Mouse (Mus musculus) brown adipose tissue, adult 24 weeks (tissue): ENCODE data around the gene Tm4sf1. TPM values are rescaled to one million over a fixed set of nuclear protein-coding genes. Genes with fewer than 3 reads are reported as not detected.

ENCODE experiments used
- H3K27ac ChIP-seq: fragments of 200-500 bp; replicated peaks from 2 replicates; pipeline ENCODE4 v1.5.1; 2012; ENCODE audit warnings: low read depth, mild to moderate bottlenecking, low read length
- H3K4me1 ChIP-seq: fragments of 200-500 bp; 2 replicates; pipeline ENCODE4 v1.6.1; 2012; ENCODE audit warnings: low read length, mixed read lengths; ENCODE audit not compliant: control insufficient read depth, insufficient read depth, insufficient read length
- H3K4me3 ChIP-seq: fragments of 200-500 bp; 2 replicates; pipeline ENCODE4 v1.5.1; 2012; ENCODE audit warnings: low read depth, mild to moderate bottlenecking, low read length, moderate library complexity; ENCODE audit not compliant: insufficient read depth
- polyA plus RNA-seq: library from polyadenylated mRNA; stranded (reverse); fragments of >200 nt; gene quantifications from 2 replicates; pipeline ENCODE4 v1.2.4, GENCODE M21; 2012; ENCODE audit not compliant: missing spikeins, insufficient read depth, insufficient read length

Tm4sf1 gene
- polyA plus RNA-seq = 49.0 and 77.1 TPM in 2 replicates

- H3K4me1 ChIP-seq = no peaks in the 10 kb centered on the region; the same call in 1 of the 2 replicates
- H3K27ac ChIP-seq = no peak within 1 kb of the TSS
- no peak within 1 kb of the TSS for H3K4me3 ChIP-seq
Measured at GRCm38 (mm10) chr3:57301921-57302539, at the start of gene Tm4sf1. Tm4sf1 (minus strand) TSS chr3:57301988.

- Histone ChIP-seq H3K4me3 (no peak overlapping the region), H3K4me1 (peaks cover 3% of the 10 kb centered on the region; the same call in 1 of the 2 replicates), H3K27ac (no peak overlapping the region; the same call in 1 of the 2 replicates)
Measured at GRCm38 (mm10) chr3:57344811-57345210, 43.0 kb upstream of the Tm4sf1 start.

GRCm38 (mm10) chr3:57343837-57344607 is 42.2 kb upstream of the Tm4sf1 start:
- Histone ChIP-seq H3K27ac (peak overlapping the region; percentile 50), H3K4me1 (peaks cover 3% of the 10 kb centered on the region; the same call in 1 of the 2 replicates), H3K4me3 (no peak overlapping the region)

- Histone ChIP-seq H3K4me1 (peaks cover 3% of the 10 kb centered on the region; the same call in 1 of the 2 replicates), H3K4me3 (no peak overlapping the region), H3K27ac (no peak overlapping the region)
Measured at GRCm38 (mm10) chr3:57342976-57343375, 41.2 kb upstream of the Tm4sf1 start.

- Histone ChIP-seq H3K4me3 (no peak overlapping the region), H3K27ac (no peak overlapping the region), H3K4me1 (peaks cover 3% of the 10 kb centered on the region; the same call in 1 of the 2 replicates)
Measured at GRCm38 (mm10) chr3:57341321-57341720, 39.5 kb upstream of the Tm4sf1 start.

- peak overlapping the region; percentile 89 for H3K27ac ChIP-seq
- H3K4me1 ChIP-seq = 0 out of 2 replicates have a peak, but pooled peaks cover 2% of the 10 kb centered on the region
- no peak overlapping the region for H3K4me3 ChIP-seq
Measured at GRCm38 (mm10) chr3:57335080-57335815, 33.5 kb upstream of the Tm4sf1 start.

- Histone ChIP-seq H3K27ac (no peak overlapping the region), H3K4me3 (no peak overlapping the region), H3K4me1 (no peaks in the 10 kb centered on the region)
Measured at GRCm38 (mm10) chr3:57327941-57328340, 26.2 kb upstream of the Tm4sf1 start.

GRCm38 (mm10) chr3:57307076-57307475 is 5.3 kb upstream of the Tm4sf1 start:
- Histone ChIP-seq H3K4me3 (no peak overlapping the region), H3K4me1 (no peaks in the 10 kb centered on the region; the same call in 1 of the 2 replicates), H3K27ac (no peak overlapping the region)

- Histone ChIP-seq H3K27ac (no peak overlapping the region), H3K4me3 (no peak overlapping the region), H3K4me1 (no peaks in the 10 kb centered on the region; the same call in 1 of the 2 replicates)
Measured at GRCm38 (mm10) chr3:57305564-57305963, 3.8 kb upstream of the Tm4sf1 start.

GRCm38 (mm10) chr3:57304484-57304883 is 2.7 kb upstream of the Tm4sf1 start:
- Histone ChIP-seq H3K4me1 (no peaks in the 10 kb centered on the region; the same call in 1 of the 2 replicates), H3K4me3 (no peak overlapping the region), H3K27ac (peak overlapping the region; percentile 72)

- H3K4me3 ChIP-seq = no peak overlapping the region
- H3K4me1 ChIP-seq = no peaks in the 10 kb centered on the region; the same call in 1 of the 2 replicates
- H3K27ac ChIP-seq = peak overlapping the region; percentile 57
Measured at GRCm38 (mm10) chr3:57304050-57304449, 2.3 kb upstream of the Tm4sf1 start.

- Histone ChIP-seq H3K4me1 (no peaks in the 10 kb centered on the region; the same call in 1 of the 2 replicates), H3K27ac (0 out of 2 replicates have a peak overlapping the region, but pooled peaks have one; percentile 21), H3K4me3 (no peak overlapping the region)
Measured at GRCm38 (mm10) chr3:57303486-57303885, 1.7 kb upstream of the Tm4sf1 start.

- Histone ChIP-seq H3K4me3 (no peak overlapping the region), H3K4me1 (no peaks in the 10 kb centered on the region; the same call in 1 of the 2 replicates), H3K27ac (no peak overlapping the region)
Measured at GRCm38 (mm10) chr3:57302886-57303285, 1.1 kb upstream of the Tm4sf1 start.

- no peak overlapping the region for H3K4me3 ChIP-seq
- no peaks in the 10 kb centered on the region; the same call in 1 of the 2 replicates for H3K4me1 ChIP-seq
- H3K27ac ChIP-seq = no peak overlapping the region
Measured at GRCm38 (mm10) chr3:57301366-57301765, 422 bp downstream of the Tm4sf1 start.

- Histone ChIP-seq H3K4me1 (no peaks in the 10 kb centered on the region), H3K27ac (no peak overlapping the region), H3K4me3 (no peak overlapping the region)
Measured at GRCm38 (mm10) chr3:57297991-57298390, 3.8 kb downstream of the Tm4sf1 start.
